Mouse (Mus musculus): ENCODE results near the gene Dip2c. TPM values are rescaled to one million over a fixed set of nuclear protein-coding genes. Genes with fewer than 3 reads are reported as not detected.

Gene Dip2c
- total RNA-seq, 2 experiments from 2014 or later = 19.5 to 21.3 TPM

DNA sequence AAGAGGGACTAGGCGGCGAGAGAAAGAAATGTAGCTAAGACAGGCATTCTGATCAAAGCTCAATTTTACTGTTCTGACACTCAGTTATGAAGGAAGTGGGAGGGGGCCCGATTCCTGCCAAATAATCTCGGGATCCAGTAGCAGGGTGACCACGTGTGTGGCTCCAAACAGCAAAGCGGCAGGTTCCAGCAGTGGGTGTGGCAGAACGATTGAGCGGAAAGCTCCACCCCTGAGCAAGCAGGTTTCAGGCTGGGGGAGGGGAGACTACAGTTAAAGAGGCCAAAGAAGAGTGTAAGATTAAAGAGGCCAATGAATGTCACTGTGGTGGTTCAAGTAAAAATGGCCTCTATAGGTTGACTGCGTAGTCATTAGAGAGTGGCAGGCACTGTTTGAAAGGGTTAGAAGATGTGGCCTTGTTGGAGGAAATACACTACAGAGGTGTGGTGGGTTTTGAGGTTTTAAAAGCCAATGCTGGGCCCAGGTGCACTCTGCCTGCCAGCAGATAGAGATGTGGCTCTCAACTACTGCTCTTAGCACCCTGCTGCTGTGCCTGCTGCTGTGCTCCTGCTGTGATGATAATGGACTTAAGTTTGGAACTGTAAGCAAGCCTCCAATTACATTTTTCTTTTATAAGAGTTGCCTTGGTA is 271.5 kb downstream of the Dip2c start:
- peak; percentile 24 for DNase-seq

DNA sequence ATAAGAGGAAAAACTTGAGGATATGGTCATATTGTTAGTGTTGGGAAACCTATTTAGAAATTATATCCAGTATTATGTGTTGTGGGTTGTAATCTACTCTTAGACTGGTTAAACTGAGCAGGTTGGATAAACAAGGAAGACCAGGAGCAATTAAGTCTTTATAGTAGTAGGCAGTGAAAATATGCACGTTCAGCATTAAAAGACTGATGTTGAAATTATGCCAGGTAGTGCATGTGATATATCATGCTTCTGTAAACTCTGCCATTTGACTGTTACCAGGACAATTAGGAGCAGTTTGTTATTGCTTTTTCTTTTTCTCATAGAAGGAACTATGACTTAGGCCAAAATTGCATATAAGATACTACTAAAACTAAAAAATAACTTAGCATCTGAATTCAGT is 285.8 kb downstream of the Dip2c start:
- no peak for DNase-seq

DNA sequence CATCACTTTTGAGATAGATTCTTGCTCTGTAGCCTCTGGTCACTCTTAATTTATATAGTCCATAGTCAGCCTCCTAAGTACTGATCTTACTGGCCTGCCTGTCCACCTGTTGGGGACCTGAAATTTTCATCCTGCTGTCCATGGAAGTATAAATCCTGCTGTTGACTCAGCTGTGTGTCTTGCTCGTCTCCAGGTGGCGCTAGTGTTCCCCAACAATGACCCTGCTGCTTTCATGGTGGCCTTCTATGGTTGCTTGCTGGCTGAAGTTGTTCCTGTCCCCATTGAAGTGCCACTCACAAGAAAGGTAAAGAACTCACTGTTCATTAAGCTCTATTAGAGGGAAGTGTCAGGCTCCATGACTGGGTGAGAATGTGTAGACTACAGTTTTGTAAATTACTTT is 286.6 kb downstream of the Dip2c start:
- peak; percentile 63 for DNase-seq

DNA sequence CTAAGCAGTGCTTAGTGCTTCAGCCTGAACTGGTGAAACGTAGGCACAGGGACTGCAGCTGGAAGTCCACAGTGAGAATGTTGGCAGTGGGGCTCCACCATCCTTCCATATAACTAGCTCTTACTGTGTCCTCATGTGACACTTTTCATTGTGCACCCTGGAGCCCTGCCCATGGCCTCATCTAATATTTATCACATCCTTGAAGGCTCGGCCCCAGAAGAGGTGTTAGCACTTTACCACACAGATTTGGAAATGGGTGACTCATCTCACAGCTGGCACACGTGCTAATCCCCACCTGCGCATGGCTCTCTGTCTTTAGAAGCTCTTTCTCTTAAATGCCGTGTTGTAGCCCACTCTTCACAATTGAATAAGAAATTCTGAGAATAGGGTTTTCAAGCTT is 292.5 kb downstream of the Dip2c start:
- no peak for DNase-seq

DNA sequence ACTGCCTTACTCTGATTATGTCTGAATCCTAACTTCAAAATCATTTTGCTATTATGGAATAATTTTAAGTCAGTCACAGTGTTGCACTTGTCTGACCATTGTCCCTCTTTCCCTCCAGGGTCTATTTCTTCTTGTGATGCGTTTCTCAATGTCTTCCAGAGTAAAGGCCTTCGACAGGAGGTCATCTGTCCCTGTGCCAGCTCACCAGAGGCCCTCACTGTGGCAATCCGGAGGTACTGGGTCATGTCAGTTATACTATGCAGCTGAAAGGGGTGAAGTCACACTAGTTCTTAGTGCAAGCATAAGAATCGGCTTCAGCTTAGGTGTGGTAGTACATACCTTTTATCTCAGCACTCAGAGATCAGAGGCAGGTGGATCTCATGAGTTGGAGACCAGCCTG is 300.4 kb downstream of the Dip2c start:
- DNase-seq = peak; percentile 35

DNA sequence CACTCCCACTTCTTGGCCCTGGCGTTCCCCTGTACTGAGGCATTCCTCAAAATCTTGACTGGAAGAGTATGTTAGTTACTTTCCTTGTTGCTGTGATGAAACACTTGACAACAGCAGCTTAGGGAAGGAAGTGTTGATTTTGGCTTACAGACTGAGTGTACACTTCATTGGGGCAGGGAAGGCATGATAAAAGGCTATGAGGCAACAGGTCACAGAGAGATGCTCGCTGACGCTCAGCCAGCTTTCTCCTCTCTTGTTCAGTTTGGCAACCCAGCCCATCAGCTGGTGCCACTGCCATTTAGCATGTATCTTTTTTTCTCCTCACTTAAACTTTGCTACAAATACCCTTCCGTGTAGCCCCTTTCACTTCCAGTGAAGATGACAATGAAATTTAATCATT is 302.1 kb downstream of the Dip2c start:
- DNase-seq = peak; percentile 52

DNA sequence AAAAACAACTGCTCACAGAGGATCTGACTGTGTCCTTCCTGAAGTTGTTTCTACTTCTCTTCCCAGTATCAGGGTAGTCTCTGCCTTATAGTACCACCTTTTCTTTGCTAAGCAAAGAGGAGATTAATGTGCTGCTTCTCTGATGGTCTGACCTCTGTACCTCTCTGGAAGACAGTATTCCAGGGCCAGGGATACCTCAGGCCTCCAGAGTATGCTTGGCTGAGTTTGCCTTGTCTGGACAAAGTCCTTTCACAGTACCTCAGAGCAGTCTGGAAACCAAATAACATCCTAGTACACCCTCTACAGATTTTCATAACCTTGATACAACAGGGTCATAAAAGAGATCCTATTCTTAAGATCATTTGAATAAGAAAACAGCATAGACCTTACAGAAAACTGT is 305.5 kb downstream of the Dip2c start:
- DNase-seq = no peak

DNA sequence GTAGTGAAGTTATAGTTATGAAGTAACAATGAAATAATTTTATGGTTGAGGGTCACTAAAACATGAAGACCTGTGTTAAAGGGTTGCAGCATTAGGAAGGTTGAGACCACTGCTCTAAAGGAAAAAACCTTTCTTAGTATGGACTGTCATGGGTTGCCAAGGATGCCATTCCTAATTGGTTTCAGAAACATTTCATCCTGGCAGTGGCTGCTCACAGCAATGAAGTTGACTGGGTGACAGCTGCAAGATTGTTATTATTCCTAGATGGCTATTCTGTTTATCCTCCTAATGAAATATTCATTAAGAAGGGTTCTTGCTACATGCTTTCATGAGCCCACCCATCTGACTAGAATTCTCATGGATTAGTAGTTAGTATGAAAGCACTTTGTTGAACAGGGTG is 307.3 kb downstream of the Dip2c start:
- DNase-seq = no peak

DNA sequence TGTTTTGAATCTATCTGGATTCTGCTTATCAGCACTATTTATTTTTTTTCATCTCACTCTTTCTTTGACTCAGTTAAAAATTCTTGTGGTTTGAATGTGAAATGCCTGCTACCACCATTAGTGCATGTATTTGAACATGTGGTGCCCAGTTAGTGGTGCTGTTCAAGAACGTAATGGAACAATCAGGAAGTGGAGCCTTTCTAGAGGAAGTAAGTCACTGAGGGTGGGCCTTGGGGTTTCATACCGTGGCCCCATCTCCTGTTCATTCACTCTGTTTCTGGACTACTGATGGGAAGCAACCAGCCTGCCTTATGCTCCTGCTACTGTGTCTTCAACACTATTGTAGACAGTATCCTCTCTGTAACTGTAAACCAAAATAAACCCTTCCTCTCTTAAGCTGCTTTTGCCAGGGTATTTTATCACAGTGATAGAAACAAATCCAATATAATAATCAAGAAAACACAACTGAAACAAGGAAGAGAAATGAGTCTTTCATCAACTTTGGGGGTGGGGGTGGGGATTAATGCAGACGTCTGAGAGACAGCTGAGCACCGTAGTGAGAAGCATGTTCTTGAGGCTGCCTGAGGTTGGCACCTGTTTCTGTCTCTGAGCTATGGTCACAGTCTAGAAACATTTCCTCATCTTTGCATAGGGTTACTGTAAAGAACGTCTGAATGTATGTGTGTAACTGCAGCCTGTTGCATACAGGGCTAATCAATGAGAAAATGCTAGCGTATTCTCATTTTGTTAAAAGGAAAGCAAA is 323.2 kb downstream of the Dip2c start:
- DNase-seq = no peak

DNA sequence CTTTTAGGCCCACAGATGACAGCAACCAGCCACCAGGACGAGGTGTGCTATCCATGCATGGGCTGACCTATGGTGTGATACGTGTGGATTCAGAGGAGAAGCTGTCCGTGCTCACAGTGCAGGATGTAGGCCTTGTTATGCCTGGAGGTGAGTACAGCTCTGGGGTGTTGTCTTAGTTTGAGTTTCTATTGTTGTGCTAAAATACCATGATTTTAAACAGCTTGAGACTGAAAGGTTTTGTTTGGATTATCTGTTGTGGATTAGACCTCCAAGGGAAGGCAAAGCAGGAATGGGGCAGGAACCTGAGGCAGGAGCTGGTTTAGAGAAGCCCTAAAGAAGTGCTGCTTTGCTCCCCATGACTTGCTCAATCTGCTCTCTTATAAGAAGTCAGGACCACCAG is 325.0 kb downstream of the Dip2c start:
- DNase-seq = no peak

DNA sequence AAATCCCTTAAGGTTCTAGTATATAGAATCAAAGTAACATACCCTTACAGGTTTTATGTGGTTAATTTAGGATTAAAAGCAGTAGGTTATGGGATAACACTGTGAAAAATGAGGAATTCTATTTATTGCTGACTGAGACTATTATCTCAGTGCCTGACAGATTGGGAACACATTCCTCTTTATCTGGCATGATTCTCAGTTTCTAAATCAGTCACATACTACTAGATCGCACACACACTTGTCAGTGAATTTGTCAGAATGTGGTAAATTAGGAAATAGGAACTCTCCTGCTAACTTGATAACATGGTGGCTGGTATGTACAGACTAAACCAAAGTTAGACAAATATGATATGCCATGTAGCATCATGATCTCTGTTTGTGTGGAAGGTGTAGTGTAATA is 334.9 kb downstream of the Dip2c start:
- no peak for DNase-seq

DNA sequence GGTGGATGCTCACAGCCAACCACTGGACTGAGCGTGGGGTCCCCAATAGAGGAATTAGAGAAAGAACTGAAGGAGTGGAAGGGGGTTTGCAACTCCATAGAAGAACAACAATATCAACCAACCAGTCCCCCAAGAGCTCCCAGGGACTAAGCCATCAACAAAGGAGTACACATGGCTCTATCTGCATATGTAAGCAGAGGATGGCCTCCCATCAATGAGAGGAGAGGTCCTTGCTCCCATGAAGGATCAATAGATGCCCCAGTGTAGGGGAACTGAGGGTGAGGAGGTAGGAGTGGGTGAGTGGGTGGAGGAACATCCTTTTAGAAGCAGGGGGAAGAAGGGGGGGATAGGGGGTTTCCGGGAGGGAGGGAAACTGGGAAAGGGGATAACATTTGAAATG is 356.4 kb downstream of the Dip2c start:
- no peak for DNase-seq

DNA sequence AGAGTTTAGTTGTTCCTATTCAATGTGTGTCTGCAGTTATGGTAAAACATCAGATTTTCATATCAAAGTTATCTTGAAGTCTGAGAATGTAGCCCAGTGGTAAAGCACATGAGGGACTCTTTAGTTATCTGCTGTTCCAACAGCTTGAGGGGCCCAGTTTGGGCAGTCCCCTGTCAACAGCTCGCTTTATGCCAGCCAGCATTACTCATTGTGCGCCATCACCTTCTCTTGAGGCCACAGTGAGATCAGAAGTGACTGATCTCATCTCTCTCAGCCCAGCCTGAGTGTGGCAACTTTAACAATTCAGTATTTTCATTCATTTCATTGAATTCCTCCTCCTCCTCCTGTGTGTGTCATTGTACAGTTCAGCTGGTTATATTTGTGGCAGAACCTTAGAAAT is 359.6 kb downstream of the Dip2c start:
- DNase-seq = peak; percentile 13

DNA sequence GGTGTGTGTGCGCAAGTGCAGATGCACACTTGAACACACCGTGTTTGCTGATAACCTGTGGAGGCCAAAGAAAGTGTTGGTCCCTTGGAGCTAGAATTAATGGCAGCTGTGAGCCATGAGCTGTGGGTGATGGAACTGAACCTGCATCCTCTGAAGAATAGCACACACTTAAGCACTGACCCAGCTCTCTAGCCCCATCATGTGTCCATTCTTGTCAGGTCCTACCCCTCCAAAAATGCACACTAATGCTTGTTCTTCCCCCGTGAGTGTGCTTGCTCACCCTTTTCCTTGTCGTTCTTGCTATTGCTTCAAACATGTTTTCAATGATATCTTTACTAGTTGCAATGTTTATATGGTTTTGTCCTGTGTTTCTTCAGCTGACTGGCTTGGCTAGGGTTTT is 360.2 kb downstream of the Dip2c start:
- peak; percentile 33 for DNase-seq

DNA sequence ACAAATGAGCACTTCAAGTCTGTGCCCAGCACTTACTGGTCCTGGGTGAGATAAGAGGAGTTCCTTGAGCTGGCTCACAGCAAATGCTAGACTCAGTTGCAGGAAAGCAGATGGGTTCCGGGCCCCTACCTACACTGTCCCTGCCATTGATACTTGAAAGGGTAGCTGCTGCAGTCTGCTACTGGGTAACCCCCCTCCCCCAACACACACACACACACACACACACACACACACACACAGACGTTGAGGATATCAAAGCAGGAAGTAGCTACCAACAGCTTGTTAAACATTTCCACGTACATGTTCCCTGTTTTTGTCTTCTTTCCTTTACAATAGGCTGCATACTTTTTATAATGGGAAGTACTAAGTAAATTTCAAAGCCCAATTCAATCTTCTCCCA is 361.6 kb downstream of the Dip2c start:
- no peak for DNase-seq

DNA sequence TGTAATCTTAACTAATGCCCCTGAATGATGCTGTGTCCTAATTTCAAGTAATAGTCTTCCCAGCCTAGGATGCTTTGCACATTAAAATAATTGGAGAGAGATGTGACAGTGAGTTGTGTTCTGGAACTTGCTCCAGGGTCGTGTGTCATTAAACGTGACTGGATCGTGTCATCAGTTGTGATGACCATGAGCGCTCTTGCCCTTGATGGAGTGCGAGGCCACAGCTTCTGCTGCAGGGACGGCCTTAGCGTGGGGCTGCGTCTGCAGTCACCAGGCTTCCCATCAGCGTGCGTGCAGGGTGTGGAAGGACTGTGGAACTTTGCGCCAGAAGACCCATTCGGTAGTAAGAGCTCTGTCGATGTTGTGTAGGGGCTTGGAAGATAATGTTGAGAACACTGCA is 372.4 kb downstream of the Dip2c start:
- peak; percentile 63 for DNase-seq

DNA sequence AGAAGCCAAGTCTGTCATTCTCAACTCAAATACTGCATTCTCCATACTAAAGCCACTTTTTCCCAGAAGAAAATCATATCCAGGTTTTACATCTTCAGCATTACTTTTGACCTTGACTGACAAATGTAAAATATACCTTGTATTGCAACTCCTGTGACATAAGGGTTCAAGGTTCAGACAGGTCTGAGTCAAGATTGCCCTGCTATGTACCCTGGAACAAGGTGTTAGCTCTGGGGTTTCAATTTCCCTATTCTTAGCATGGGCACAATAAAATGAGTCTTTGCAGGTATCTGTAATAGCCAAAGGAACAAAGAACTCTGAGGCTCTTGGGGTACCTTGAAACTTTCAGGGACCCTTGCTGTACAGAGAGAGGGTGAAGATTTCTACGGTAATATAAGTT is 373.6 kb downstream of the Dip2c start:
- DNase-seq = no peak

DNA sequence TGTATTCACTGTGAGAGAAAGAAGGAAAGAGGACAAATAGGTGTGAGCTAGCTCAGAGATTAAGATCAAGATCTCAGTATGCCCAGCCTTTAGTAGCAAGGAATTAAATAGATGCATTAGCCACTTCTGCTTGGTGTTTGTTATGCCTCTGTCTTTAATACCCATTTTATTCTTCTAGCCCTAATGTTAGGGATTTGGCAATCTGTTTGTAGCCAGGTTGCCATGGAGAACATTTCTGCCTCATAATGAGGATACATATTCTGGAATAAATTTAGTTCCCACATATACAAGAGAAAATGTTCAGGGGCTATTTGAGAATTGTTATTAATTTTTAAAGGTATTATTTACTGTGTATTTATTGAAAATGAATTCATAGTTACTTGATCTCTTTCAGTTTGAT is 374.3 kb downstream of the Dip2c start:
- no peak for DNase-seq

DNA sequence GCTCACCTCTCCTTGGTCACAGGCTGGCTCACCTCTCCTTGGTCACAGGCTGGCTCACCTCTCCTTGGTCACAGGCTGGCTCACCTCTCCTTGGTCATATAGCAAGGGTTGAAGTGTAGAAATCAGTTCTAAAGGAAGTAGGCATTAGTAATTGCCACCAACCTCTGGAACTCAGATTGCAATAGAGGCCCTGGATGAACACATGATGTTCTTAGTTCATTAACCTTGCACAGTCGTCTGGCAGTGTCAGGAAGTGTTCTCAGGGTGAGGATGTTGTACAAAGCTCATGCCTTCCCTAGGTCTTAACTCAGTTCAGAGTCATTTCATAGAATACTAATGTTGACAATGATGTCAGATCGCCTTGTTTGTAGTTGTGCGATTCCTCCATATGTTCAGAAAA is 376.7 kb downstream of the Dip2c start:
- no peak for DNase-seq

DNA sequence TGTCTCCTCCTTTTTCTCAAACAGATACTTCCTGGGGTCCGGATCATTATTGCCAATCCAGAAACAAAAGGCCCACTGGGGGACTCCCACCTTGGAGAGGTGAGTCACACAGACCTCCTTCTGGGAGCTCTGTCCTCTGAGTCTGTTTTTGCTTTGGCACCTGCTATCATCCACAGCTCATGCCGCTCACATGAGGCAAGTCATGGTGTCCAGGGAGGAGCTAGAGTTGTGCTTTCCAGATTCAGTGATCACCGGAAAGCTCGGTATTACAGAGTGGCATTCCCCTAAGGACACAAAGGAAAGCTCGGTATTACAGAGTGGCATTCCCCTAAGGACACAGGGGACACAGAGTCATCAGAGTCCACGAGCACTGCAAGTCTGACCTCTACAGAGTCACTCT is 380.3 kb downstream of the Dip2c start:
- no peak for DNase-seq

DNA sequence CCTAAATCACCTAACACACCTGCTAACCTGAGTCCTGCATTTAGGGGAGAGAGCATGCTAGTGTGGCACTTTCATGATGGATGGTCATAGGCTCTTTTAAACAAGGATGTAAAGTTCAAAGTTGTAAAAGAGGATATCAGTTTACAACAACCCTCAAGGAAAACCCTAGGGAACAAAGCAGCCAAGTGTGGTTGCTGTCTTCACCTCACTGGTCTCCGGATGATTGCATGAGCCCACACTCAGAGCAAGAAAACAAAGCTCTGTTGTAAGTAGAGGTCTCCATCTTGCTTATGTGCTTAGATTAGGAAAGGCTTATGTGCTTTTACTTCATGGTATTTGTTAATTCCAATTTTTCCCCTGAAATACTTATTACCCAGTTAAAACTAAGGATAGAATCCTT is 384.4 kb downstream of the Dip2c start:
- no peak for DNase-seq

DNA sequence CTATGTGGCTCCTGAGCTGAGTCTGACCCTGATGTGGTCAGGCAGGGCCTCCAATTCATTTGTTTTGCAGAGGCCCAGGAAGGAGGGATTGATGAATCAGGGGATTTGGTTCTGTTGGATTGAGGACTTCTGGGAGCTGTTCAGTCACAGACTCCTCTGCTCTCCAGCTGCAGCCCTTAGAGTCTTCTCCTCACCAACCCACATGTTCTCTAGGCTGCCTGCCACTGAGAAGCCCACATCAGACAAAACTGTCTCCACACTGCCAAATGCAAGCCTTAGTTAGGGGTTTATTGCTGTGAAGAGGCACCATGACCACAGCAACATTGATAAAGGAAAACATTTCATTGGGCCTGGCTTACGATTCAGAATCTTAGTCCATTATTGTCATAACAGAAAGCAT is 387.3 kb downstream of the Dip2c start:
- no peak for DNase-seq

DNA sequence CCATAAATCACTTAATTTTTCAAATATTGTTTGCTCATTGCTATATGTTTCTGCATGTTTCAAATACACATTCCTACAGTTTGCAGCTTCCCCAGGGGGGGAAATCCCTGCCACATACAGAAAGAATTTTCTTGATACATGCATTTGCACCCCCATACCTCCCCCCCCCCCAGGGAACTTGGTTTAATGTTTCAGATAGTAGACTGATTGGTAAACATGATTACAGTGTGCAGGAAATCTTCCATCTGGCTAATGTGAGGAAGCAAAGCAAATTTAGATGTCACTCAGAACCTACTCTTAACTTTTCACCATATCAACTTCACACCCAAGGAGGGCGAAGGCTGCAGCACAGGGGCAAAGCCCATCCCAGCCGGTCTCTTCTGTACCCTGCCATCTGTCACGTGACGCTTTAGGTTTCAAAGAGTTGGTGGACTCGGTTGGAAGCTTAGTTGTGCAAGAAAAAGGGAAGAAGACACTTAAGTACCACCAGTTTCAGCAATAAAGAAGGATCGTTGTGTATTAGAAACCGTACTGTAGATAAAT is 391.7 kb downstream of the Dip2c start:
- DNase-seq = no peak

DNA sequence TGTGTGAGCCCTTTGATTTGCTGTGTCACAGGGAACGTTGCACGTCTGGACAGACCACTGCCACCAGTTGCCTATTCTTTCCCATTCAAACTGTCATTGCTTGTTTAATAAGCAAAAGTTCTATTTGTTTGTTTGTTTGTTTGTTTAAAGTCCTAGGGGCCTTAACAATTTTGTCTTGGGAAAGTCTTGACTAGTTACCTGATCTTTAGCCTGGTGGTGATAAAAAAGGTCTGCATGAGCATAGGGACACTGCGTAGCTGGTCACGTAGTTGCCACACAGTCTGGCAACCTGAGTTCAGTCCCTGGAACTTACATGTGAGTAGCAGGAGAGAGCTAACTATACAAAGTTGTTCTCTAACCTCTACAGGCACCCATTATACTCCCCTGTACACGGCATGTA is 392.9 kb downstream of the Dip2c start:
- no peak for DNase-seq
